Mouse (Mus musculus) embryonic fibroblast, embryonic 13.5 days (primary cell): Measurements from ENCODE around the gene Psph.

Experiments used
- CTCF ChIP-seq: IDR thresholded peaks from 2 replicates; pipeline ENCODE4 v1.5.1; 2011; ENCODE audit warnings: mild to moderate bottlenecking, control low read depth, low read length, moderate library complexity, borderline replicate concordance; ENCODE audit not compliant: insufficient read depth
- POLR2A ChIP-seq: IDR thresholded peaks from 2 replicates; pipeline ENCODE4 v1.6.1; 2011; ENCODE audit warnings: low read depth, mild to moderate bottlenecking, control low read depth, low read length, moderate library complexity

DNA sequence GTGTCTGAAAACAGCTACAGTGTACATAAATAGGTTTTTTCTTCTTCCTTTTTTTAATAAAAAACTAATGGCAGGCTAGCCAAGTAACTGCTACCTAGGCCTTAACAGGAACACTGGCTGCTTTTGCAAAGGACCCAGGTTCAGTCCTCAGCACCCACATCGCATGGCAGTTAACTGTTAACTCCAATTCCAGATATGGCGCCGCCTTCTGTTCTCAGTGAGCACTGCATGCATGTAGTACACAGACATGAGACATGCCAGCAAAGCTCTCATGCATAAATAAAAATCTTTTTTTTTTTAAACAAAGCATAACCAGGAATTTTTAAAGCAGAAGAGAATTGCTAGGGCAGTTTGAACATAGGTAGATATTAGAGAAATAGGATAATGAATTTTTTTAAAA, 67.1 kb downstream of the Psph start:
- TF ChIP-seq CTCF (no peak), POLR2A (no peak)
